Mouse (Mus musculus): ENCODE data around the gene Mbd3.

The Mbd3 gene

GRCm38 (mm10) chr10:80396822-80397523 lies 2.4 kb downstream of the Mbd3 start:
- in situ Hi-C loops (cut with MboI) = no loop called here

- in situ Hi-C loops (cut with MboI) = no loop called here
Observed at GRCm38 (mm10) chr10:80395025-80395627, 4.2 kb downstream of the Mbd3 start.

GRCm38 (mm10) chr10:80392687-80393086 lies 6.7 kb downstream of the Mbd3 start:
- in situ Hi-C loops (cut with MboI) = no loop called here

DNA sequence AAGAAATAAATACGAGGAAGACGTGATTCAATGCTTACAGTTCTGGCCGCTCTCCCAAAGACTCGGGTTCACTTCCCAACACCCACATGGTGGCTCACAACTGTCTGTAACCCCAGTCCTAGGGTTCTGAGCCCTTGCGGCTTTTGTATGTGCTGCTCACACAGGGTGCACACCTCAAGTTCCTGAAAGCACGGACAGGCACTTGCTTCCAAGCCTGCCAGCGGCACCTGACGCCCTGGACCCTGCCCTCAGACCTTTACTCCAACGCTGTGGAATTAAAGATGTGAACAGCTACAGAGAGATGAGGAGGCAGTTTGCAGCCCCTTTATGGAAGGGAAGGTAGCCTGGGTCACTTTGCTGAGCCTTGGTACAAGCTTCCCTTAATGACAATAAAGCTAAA lies 8.7 kb downstream of the Mbd3 start:
- in situ Hi-C loops (cut with MboI) = no loop called here

- in situ Hi-C loops (cut with MboI) = no loop called here
Observed at GRCm38 (mm10) chr10:80389185-80389708, 10.1 kb downstream of the Mbd3 start.

DNA sequence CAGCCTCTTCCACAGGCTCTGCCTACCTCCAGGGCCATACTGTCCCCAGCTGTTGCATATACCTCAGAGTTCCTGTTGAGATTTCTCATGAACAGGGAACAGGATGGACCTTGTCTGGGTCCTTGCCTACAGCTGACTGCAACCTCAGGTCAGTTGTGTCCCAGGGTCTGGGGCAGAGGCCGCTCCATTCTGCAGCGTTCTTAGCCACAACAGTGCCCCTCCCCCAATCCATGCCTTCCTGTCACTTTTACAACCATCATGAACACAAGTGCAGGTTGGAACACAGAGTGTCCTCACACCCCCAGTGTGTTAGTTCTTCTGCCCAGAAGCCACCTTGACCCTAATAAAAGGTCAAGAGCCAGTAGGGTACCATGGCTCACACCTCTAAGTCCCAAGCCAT lies 10.6 kb downstream of the Mbd3 start:
- in situ Hi-C loops (cut with MboI) = no loop called here

DNA sequence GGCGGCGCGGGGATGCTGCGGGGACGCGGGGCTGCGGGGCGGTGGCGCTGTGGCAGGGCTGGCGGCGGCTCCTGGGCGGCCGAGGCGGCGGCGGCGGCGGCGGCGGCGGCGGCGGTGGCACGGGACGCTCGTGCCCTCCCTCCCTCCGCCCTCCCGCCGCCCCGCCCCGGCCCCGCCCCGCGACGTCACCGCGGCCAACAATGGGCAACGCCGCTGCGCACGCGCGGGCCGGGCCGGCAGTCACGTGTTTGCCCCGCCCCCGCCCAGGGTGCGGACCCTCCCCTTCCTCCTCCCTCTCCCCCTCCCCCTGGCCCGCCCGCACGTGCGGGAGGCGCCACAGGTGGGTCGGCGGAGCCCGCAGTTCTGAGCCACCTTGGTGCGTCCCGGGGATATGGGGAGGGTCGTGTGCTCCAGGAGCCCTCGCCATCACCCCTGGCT lies 11.8 kb downstream of the Mbd3 start, which contains the start of gene Mex3d:
Gene Mex3d (minus strand): TSS at position 138 of the 438 bp plus-strand sequence.
- in situ Hi-C loops (cut with MboI) = no loop called here

DNA sequence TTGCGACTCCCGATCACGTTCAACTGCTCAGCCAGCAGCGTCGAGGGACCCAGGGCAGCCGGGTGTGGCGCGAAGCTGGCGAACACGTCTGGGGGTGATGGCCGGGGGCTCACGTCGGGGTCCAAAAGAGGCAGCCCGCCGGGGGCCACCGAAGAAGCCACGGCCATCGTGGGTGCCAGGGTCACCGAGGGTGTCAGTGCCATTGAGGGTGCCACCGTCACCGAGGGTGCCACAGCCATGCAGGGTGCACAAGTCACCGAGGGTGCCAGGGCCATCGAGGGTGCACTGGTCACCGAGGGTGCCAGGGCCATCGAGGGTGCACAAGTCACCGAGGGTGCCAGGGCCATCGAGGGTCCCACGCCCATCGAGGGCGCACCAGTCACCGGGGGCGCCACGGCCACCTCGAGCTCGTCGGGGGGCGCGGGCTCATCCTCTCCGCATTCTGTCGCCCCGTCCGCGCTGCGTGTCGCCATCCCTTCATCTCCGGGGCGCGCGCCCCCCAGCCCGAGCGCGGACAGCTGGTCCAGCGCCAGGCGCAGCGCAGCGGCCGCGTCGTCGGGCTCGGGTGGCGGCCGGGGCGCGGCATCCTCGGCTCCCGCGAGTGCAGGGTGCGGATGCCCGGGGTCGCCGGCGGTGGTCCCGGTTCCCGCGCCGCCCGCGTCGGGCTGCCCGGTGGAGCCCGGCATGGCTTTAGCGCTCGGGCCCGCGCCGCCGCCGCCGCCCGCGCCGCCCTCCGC lies 12.4 kb downstream of the Mbd3 start:
- in situ Hi-C loops (cut with MboI) = no loop called here

- in situ Hi-C loops (cut with MboI) = no loop called here
Observed at GRCm38 (mm10) chr10:80385811-80386734, 13.3 kb downstream of the Mbd3 start.

DNA sequence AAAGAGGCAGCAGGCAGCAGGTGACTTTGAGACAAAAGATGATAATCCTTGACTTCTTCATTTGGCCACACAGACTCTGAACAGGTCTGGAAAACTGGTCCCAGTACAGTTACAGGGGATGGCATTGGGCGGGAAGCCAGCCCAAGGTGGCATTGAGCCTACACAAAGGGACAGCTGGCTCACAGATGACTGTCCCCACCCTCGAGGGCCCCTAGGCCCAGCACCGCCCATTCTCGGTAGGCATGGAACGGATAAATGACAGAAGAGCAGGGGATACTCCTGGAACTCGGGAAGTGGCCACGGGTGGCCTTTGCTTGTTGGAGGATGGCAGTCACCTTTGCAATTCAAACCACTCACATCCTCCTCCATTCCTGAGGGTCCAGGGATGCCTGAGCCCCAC lies 14.0 kb downstream of the Mbd3 start:
- in situ Hi-C loops (cut with MboI) = no loop called here

DNA sequence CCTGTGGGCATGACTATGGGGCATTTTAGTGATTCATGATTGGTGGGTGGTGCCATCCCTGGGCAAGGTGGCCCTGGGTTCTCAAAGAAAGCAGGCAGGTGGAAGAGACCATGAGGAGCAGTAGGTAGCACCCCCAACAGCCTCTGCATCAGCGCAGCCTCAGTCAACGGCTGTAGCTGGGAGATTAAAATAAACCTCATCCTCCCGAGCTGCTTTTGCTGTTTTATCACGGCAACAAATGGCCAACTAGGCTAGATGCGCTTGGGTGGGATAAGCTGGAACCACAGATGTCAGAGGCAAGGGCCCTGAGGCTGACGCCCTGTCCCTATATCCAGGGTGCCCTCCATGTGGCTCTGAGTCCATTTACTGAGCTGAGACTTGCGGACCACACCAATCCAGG lies 14.6 kb downstream of the Mbd3 start:
- in situ Hi-C loops (cut with MboI) = no loop called here

- in situ Hi-C loops (cut with MboI) = no loop called here
Observed at GRCm38 (mm10) chr10:80384115-80384639, 15.2 kb downstream of the Mbd3 start.

- in situ Hi-C loops (cut with MboI) = no loop called here
Observed at GRCm38 (mm10) chr10:80383431-80383830, 15.9 kb downstream of the Mbd3 start.

- in situ Hi-C loops (cut with MboI) = no loop called here
Observed at GRCm38 (mm10) chr10:80382641-80383365, 16.5 kb downstream of the Mbd3 start.

GRCm38 (mm10) chr10:80377716-80378115 lies 21.6 kb downstream of the Mbd3 start:
- in situ Hi-C loops (cut with MboI) = loop anchor here (10.0 kb wide), 1 partner anchor 127 kb away; no protein-coding TSS in a partner anchor

- in situ Hi-C loops (cut with MboI) = loop anchor here (10.0 kb wide), 1 partner anchor 129 kb away; no protein-coding TSS in a partner anchor
Observed at GRCm38 (mm10) chr10:80376160-80376559, 23.2 kb downstream of the Mbd3 start.

DNA sequence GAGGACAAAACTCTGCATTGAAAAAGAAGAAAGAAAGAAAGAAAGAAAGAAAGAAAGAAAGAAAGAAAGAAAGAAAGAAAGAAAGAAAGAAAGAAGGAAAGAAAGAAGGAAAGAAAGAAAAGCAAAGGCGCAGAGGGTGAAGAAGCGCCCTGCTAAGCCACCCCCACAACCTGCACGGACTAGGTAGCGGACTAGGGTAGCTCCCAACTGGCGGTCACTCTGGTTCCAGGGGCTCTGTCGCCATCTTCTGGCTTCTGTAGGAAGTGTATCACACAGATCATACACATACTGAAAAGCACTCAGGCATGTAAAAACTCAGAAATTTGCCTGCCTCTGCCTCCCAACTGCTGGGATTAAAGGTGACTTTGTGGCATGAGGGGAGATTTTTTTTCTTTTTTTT lies 25.3 kb downstream of the Mbd3 start:
- in situ Hi-C loops (cut with MboI) = loop anchor here (10.0 kb wide), 1 partner anchor 131 kb away; no protein-coding TSS in a partner anchor

DNA sequence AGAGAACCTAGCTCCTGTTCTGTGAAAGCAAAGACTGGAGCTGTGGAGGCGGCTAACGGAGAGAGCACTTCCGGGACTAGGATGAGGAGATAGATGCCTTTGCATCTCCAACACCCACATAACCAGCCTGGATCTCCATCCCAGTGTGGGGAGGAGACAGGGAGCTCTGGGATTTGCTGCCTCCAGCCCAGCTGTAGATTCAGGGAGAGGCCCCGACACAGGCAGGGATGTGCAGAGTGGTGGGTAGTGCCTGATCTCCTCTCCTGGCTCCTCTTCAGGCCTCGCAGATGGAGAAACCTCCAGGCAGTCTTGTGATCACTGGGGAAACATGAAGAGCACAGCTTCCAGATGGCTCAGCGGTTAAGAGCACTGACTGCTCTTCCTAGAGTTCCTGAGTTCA lies 26.6 kb downstream of the Mbd3 start:
- in situ Hi-C loops (cut with MboI) = loop anchor here (10.0 kb wide), 1 partner anchor 132 kb away; no protein-coding TSS in a partner anchor

DNA sequence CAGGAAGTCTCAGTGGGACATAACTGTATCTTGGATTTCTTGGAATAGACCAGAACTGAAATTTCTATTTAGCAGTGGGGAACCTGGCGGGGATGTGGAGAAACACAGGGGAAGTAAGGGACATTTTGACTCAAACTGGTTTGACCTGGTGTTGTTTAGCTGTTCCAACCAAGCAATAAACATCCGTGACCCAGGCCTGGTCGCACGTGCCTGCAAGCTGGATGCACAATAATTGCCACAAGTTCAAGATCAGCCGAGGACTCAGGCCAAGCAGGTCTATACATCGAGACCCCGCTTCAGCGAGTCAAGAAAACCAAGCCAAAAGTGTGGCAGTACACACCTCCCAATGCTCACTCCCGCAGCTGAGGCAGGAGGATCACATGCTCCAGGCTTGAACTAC lies 27.4 kb downstream of the Mbd3 start:
- in situ Hi-C loops (cut with MboI) = loop anchor here (10.0 kb wide), 1 partner anchor 133 kb away; no protein-coding TSS in a partner anchor

DNA sequence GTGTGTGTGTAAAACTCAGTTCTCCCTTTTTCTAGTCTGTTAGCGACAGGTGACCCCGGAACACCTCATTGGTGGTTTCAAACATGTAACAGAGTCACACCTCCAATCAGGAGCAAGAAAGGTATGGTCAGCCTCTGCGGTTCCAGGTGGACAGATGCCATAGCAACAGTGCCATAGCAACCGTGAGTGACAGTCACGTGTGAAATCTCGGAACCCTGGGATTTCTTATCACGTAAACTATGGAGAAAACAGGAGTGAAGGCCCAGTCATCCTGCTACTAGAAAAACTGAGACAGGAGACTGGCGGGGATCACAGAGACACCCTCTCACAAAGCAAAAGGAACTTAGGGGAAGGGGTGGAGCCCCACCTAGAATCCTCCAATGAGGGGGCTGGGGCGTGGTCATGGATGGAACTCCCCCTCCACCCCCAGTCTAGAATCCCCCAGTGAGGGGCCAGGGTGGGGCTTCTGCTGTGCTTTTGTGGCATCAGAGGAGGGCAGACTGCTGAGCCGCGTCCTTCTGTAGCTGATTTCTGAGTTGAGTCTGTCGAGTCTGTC lies 27.9 kb downstream of the Mbd3 start:
- in situ Hi-C loops (cut with MboI) = loop anchor here (10.0 kb wide), 1 partner anchor 133 kb away; no protein-coding TSS in a partner anchor

Measured in mature B cell (primary cell).